Comparison of ENCODE assay signal across 8 mouse cellular contexts in genomic region chrX:42068201-42068874, GRCm38 (mm10). TPM values are rescaled to one million over a fixed set of nuclear protein-coding genes. Genes with fewer than 3 reads are reported as not detected.
DNase-seq lines count a peak whose midpoint lies in the region; ATAC-seq and TF ChIP-seq lines count a peak whose summit lies in the region.

No protein-coding gene starts in this region.

- H3K9me3 ChIP-seq in embryonic facial prominence, embryonic 12.5 days, result no peaks in the 10 kb centered on the region
- H3K9me3 ChIP-seq in limb, embryonic 11.5 days (ENCODE audit: control insufficient read depth, low read length), result no peaks in the 10 kb centered on the region
- no peaks in the 10 kb centered on the region for H3K9me3 ChIP-seq in midbrain, embryonic 13.5 days

- peak overlapping the region; percentile 50 for H3K9ac ChIP-seq in embryonic facial prominence, embryonic 12.5 days
- H3K9ac ChIP-seq in limb, embryonic 11.5 days (ENCODE audit: low read length), result peak overlapping the region; percentile 60
- H3K9ac ChIP-seq in midbrain, embryonic 13.5 days (replicated peaks), result peak overlapping the region; percentile 67

- no peaks in the 10 kb centered on the region for H3K27me3 ChIP-seq in embryonic facial prominence, embryonic 12.5 days
- H3K27me3 ChIP-seq in limb, embryonic 11.5 days (ENCODE audit: control insufficient read depth, insufficient read depth, low read length), result no peaks in the 10 kb centered on the region
- H3K27me3 ChIP-seq in midbrain, embryonic 13.5 days, result no peaks in the 10 kb centered on the region
- no peaks in the 10 kb centered on the region for H3K27me3 ChIP-seq in small intestine, adult 2 months (ENCODE audit: control insufficient read depth, insufficient read depth, low read length)

- 0 out of 2 replicates have a peak, but pooled peaks cover 2% of the 10 kb centered on the region for H3K36me3 ChIP-seq in embryonic facial prominence, embryonic 12.5 days
- H3K36me3 ChIP-seq in limb, embryonic 11.5 days (ENCODE audit: control insufficient read depth, insufficient read depth, low read length), result no peaks in the 10 kb centered on the region
- H3K36me3 ChIP-seq in midbrain, embryonic 13.5 days, result no peaks in the 10 kb centered on the region
- H3K36me3 ChIP-seq in small intestine, adult 2 months (ENCODE audit: control insufficient read depth, insufficient read depth, low read length), result peaks cover 4% of the 10 kb centered on the region; the same call in 1 of the 2 replicates

- peak; percentile 93 for ATAC-seq in embryonic facial prominence, embryonic 12.5 days (ENCODE audit: insufficient number of reproducible peaks, insufficient read depth, low FRiP score, low TSS enrichment)
- ATAC-seq in limb, embryonic 11.5 days (ENCODE audit: insufficient number of reproducible peaks, low FRiP score, low TSS enrichment, low read depth), result peak; percentile 89
- ATAC-seq in midbrain, embryonic 13.5 days, result peak; percentile 95

- peak; percentile 91 for DNase-seq in 3T3-L1 (ENCODE audit: low read depth, low spot score)
- peak; percentile 73 to 81 for DNase-seq in adrenal gland, postnatal 36 days
- peak; percentile 84 to 93 for DNase-seq in heart, adult 18-20 months
- peak; percentile 84 for DNase-seq in kidney, adult 18-20 months
- DNase-seq in limb, embryonic 11.5 days (ENCODE audit: low spot score), result peak; percentile 81

- H3K4me3 ChIP-seq in embryonic facial prominence, embryonic 12.5 days, result peak overlapping the region; percentile 38
- peak overlapping the region; percentile 37 for H3K4me3 ChIP-seq in limb, embryonic 11.5 days (ENCODE audit: low read depth, low read length)
- peak overlapping the region; percentile 47 for H3K4me3 ChIP-seq in midbrain, embryonic 13.5 days (replicated peaks)
- H3K4me3 ChIP-seq in small intestine, adult 2 months (ENCODE audit: low read depth, low read length), result peak overlapping the region; percentile 65

- peak overlapping the region; percentile 42 for H3K4me2 ChIP-seq in embryonic facial prominence, embryonic 12.5 days (replicated peaks)
- H3K4me2 ChIP-seq in limb, embryonic 11.5 days (ENCODE audit: low read depth, severe bottlenecking), result peak overlapping the region; percentile 45
- H3K4me2 ChIP-seq in midbrain, embryonic 13.5 days (replicated peaks), result peak overlapping the region; percentile 52

- no peak for TF ChIP-seq CTCF in small intestine, adult 2 months (IDR thresholded peaks at IDR 0.05; ENCODE audit: extremely low read depth, insufficient read length, insufficient replicate concordance, low read depth, low read length)

- WGBS in embryonic facial prominence, embryonic 12.5 days, result 27% methylated on average over 31 of the region's 37 CpGs
- WGBS in limb, embryonic 11.5 days, result 25% methylated on average over 31 of the region's 37 CpGs
- WGBS in midbrain, embryonic 13.5 days, result 15% methylated on average over 27 of the region's 37 CpGs
- 12% methylated on average over 34 of the region's 37 CpGs for WGBS in small intestine, adult 2 months

- peak overlapping the region; percentile 90 for H3K27ac ChIP-seq in embryonic facial prominence, embryonic 12.5 days
- H3K27ac ChIP-seq in limb, embryonic 11.5 days (replicated peaks; ENCODE audit: low read depth, low read length), result peak overlapping the region; percentile 86
- H3K27ac ChIP-seq in midbrain, embryonic 13.5 days, result peak overlapping the region; percentile 91
- peak overlapping the region; percentile 90 for H3K27ac ChIP-seq in small intestine, adult 2 months (ENCODE audit: insufficient read depth, low read depth, low read length)

- no peaks in the 10 kb centered on the region for H3K4me1 ChIP-seq in embryonic facial prominence, embryonic 12.5 days
- H3K4me1 ChIP-seq in limb, embryonic 11.5 days (ENCODE audit: control insufficient read depth, insufficient read depth, low read length), result no peaks in the 10 kb centered on the region
- H3K4me1 ChIP-seq in midbrain, embryonic 13.5 days (replicated peaks), result peaks cover 9% of the 10 kb centered on the region
- peaks cover 4% of the 10 kb centered on the region; the same call in 1 of the 2 replicates for H3K4me1 ChIP-seq in small intestine, adult 2 months (ENCODE audit: control insufficient read depth, insufficient read depth, insufficient read length, low read length)

- TF ChIP-seq POLR2A in small intestine, adult 2 months (IDR thresholded peaks at IDR 0.05; ENCODE audit: low read depth, low read length), result no peak; the same call in 1 of the 2 replicates

RNA-seq across cellular contexts. Expression of gene Xiap, which starts 8.9 kb away (rescaled TPM):
- 10 to 100 TPM; 54.1 to 62.9 TPM for total RNA-seq in adrenal gland, postnatal 36 days (2021)
- 13.3 and 14.5 TPM in 2 replicates for polyA plus RNA-seq in embryonic facial prominence, embryonic 12.5 days (2016; fragmentation: Nextera tagmentation; extraction: Ambion mirVana)
- 10 to 100 TPM; 26.6 to 28.5 TPM for total RNA-seq in heart, adult 18-20 months (2021)
- polyA plus RNA-seq in limb, embryonic 11.5 days (2014; fragmentation: Nextera tagmentation; extraction: Ambion mirVana), result 14.9 and 15.8 TPM in 2 replicates
- 10.4 and 11.9 TPM in 2 replicates for polyA plus RNA-seq in midbrain, embryonic 13.5 days (2015; fragmentation: Nextera tagmentation; extraction: Ambion mirVana)
- 2.3 and 9.3 TPM in 2 replicates for polyA plus RNA-seq in small intestine, adult 2 months (2012; rRNA removed)

Comparison
In these comparisons a context has a peak if more than half of its experiments do, and no peak if none do; other contexts are left out.
1. Peak in every context shown above with its lines: DNase-seq, ATAC-seq, H3K4me3 ChIP-seq and H3K27ac ChIP-seq.